Mouse (Mus musculus) embryonic facial prominence, embryonic 12.5 days (tissue): Measurements from ENCODE around the gene Gm36210. TPM values are rescaled to one million over a fixed set of nuclear protein-coding genes. Genes with fewer than 3 reads are reported as not detected.

Experiments
- ATAC-seq: fragments of 200-750 bp; cut with Nextera tagmentation; 2 replicates; pipeline ENCODE4 v1.8.0; 2017; ENCODE audit not compliant: insufficient number of reproducible peaks, insufficient read depth, low FRiP score, low TSS enrichment
- H3K27ac ChIP-seq: fragments of 300-500 bp; sonication (generic); 2 replicates; pipeline ENCODE4 v1.5.1; 2016; ENCODE audit warnings: mild to moderate bottlenecking
- H3K27me3 ChIP-seq: fragments of 300-500 bp; sonication (generic); 2 replicates; pipeline ENCODE4 v1.6.1; 2016; ENCODE audit warnings: mild to moderate bottlenecking, moderate library complexity
- H3K36me3 ChIP-seq: fragments of 300-500 bp; sonication (generic); 2 replicates; pipeline ENCODE4 v1.6.1; 2016; ENCODE audit warnings: mild to moderate bottlenecking
- H3K4me1 ChIP-seq: fragments of 300-500 bp; sonication (generic); 2 replicates; pipeline ENCODE4 v1.6.1; 2016
- H3K4me2 ChIP-seq: fragments of 300-500 bp; sonication (generic); replicated peaks from 2 replicates; pipeline ENCODE4 v1.6.1; 2016; ENCODE audit warnings: mild to moderate bottlenecking, moderate library complexity
- H3K4me3 ChIP-seq: fragments of 300-500 bp; sonication (generic); 2 replicates; pipeline ENCODE4 v1.5.1; 2016; ENCODE audit warnings: mild to moderate bottlenecking
- H3K9ac ChIP-seq: fragments of 300-500 bp; sonication (generic); 2 replicates; pipeline ENCODE4 v1.6.1; 2016; ENCODE audit warnings: mild to moderate bottlenecking, moderate library complexity
- H3K9me3 ChIP-seq: fragments of 300-500 bp; sonication (generic); 2 replicates; pipeline ENCODE4 v1.6.1; 2016; ENCODE audit warnings: mild to moderate bottlenecking, moderate library complexity
- WGBS: fragments of 180-500 bp; shearing (Covaris S2); methylation state at CpG from one replicate; pipeline ENCODE4 v1.1.7; 2016; 5-methylcytosine and 5-hydroxymethylcytosine counted together
- polyA plus RNA-seq: library from polyadenylated mRNA; unstranded; fragments of >200 nt; fragmentation: Nextera tagmentation; extraction: Ambion mirVana; gene quantifications from 2 replicates; pipeline ENCODE4 v1.2.1, GENCODE M21; 2016

Gene Gm36210
- polyA plus RNA-seq: not detected in 2 replicates

GRCm38 (mm10) chr7:4906466-4906950, at the start of gene Gm36210:
Gm36210 (minus strand) TSS chr7:4906516.
- Histone ChIP-seq H3K4me3 (no peak within 1 kb of the TSS), H3K27me3 (no peaks in the 10 kb centered on the region), H3K4me1 (no peaks in the 10 kb centered on the region), H3K27ac (no peak within 1 kb of the TSS), H3K9ac (no peak within 1 kb of the TSS), H3K9me3 (no peaks in the 10 kb centered on the region), H3K4me2 (no peak within 1 kb of the TSS), H3K36me3 (no peaks in the 10 kb centered on the region)
- WGBS: 60% methylated on average over 9 of the region's 10 CpGs
- no peak for ATAC-seq

DNA sequence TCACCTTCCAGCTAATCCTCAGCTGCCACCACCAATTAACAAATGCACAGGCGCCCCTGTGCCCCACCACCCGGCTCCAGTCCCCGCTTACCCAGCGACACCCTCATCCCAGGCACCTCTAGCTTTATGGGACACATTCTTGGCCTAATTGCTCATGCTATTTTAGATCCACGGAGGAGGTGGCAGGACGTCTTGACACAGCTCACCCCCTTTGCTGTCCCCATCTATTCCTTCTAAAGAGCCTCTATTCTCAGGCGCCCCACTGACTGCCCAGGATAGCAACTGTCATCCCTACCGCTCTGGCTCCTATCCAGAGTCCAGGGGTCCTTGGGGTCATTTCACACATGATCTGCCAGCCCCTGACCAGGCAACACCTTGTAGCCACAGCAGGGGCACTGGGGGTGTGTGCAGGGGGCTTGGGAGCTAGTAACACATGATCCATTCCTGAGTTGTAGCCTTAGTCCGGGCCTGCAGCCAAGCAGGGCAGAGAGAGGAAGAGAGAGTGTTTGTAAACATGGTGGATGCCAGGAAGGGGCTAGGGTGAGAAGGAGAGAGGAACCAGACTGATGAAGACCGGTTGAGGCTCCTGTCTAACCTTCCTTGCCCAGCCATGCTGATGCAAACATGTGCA, 47.6 kb upstream of the Gm36210 start:
- Histone ChIP-seq H3K36me3 (no peaks in the 10 kb centered on the region), H3K27ac (no peak overlapping the region), H3K27me3 (no peaks in the 10 kb centered on the region), H3K4me2 (no peak overlapping the region), H3K4me1 (no peaks in the 10 kb centered on the region), H3K4me3 (no peak overlapping the region), H3K9me3 (no peaks in the 10 kb centered on the region), H3K9ac (no peak overlapping the region)
- WGBS: 29% methylated on average over 10 of the region's 10 CpGs
- ATAC-seq: no peak

DNA sequence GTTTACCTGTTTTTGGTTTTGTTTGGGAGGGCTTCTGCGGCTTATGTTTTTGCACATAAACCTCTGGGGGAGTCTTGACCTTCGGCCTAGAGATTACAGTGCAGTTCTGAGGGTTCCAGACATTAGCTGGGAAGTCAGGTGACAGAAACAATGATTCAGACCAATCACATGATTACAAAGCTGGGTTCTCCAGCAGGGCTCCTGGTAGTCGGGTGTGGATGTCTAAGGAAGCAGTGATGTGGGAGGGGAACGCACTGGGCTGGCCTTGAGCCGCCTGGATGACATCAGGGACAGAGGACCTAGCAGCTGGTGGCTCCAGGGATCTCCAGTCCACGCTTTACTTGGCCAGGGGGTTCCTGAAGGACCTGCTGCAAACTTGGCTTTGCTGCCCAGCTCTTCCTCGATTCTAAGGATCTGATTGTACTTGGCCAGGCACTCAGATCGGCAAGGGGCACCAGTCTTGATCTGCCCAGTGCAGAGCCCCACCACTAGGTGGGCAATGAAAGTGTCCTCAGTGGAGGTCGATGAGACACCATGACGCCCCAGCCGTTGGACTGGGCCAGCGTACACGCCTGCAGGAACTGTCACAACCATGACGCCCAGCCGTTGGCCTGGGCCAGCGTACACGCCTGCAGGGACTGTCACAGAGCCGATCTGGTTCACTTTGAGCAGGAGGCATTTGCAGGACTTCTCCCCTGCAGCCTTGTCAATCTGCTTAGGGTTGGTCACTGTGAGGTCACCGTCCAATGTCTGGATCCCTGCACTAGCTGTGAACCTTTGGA, 44.4 kb upstream of the Gm36210 start:
- Histone ChIP-seq H3K9ac (no peak overlapping the region), H3K4me1 (peaks cover 3% of the 10 kb centered on the region; the same call in 1 of the 2 replicates), H3K4me3 (no peak overlapping the region), H3K36me3 (no peaks in the 10 kb centered on the region), H3K27ac (no peak overlapping the region), H3K9me3 (no peaks in the 10 kb centered on the region), H3K4me2 (no peak overlapping the region), H3K27me3 (no peaks in the 10 kb centered on the region)
- 83% methylated on average over 19 of the region's 19 CpGs for WGBS
- no peak for ATAC-seq

- Histone ChIP-seq H3K36me3 (no peaks in the 10 kb centered on the region), H3K27me3 (no peaks in the 10 kb centered on the region), H3K27ac (no peak overlapping the region), H3K4me1 (peaks cover 3% of the 10 kb centered on the region; the same call in 1 of the 2 replicates), H3K4me3 (no peak overlapping the region), H3K9me3 (no peaks in the 10 kb centered on the region), H3K4me2 (no peak overlapping the region), H3K9ac (no peak overlapping the region)
- ATAC-seq: no peak
- WGBS: 77% methylated on average over 6 of the region's 6 CpGs
These were observed 42.1 kb upstream of the Gm36210 start for GRCm38 (mm10) chr7:4948386-4948785.

GRCm38 (mm10) chr7:4947855-4948254, 41.5 kb upstream of the Gm36210 start:
- H3K9ac ChIP-seq: no peak overlapping the region
- H3K4me2 ChIP-seq: no peak overlapping the region
- H3K36me3 ChIP-seq: no peaks in the 10 kb centered on the region
- no peaks in the 10 kb centered on the region for H3K27me3 ChIP-seq
- H3K4me3 ChIP-seq: no peak overlapping the region
- H3K9me3 ChIP-seq: no peaks in the 10 kb centered on the region
- H3K4me1 ChIP-seq: peaks cover 3% of the 10 kb centered on the region; the same call in 1 of the 2 replicates
- WGBS: 15% methylated on average over 2 of the region's 2 CpGs
- no peak for ATAC-seq
- H3K27ac ChIP-seq: no peak overlapping the region

DNA sequence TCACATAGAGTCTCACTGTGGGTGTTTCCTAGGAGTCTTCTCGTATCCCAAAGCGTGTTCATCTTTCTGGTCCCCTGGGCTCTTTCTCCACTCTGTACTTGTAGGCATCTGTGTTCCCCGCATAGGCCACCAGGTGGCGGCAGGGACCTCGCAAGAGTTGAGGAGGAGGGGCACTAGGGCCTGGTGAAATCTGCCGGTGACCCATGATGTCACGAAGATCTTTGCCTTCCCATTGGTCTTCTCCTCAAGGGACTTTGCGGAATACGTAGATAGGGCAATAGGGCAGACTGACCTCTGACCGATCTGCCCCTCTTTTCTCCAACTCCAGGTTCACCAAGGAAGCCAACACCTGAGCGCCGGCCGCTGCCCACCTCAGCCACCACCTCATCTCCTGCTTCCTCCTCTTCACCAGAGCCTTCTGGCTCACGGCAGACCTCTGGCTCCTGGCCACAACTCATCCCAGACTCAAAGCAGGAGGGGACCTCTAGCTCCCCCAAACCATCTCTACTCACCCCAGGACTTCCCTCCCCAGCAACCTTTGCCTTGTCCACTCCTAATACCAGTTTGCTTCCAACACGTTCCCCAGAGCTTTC, 37.0 kb upstream of the Gm36210 start:
- Histone ChIP-seq H3K27ac (no peak overlapping the region), H3K27me3 (no peaks in the 10 kb centered on the region), H3K4me3 (peak overlapping the region; percentile 23), H3K9me3 (no peaks in the 10 kb centered on the region), H3K9ac (0 out of 2 replicates have a peak overlapping the region, but pooled peaks have one; percentile 19), H3K4me2 (peak overlapping the region; percentile 39), H3K36me3 (no peaks in the 10 kb centered on the region), H3K4me1 (peaks cover 3% of the 10 kb centered on the region; the same call in 1 of the 2 replicates)
- ATAC-seq: no peak
- 22% methylated on average over 15 of the region's 15 CpGs for WGBS

- WGBS: 58% methylated on average over 5 of the region's 5 CpGs
- no peaks in the 10 kb centered on the region for H3K36me3 ChIP-seq
- H3K9ac ChIP-seq: no peak overlapping the region
- H3K9me3 ChIP-seq: no peaks in the 10 kb centered on the region
- H3K4me2 ChIP-seq: no peak overlapping the region
- no peak for ATAC-seq
- H3K27ac ChIP-seq: no peak overlapping the region
- H3K27me3 ChIP-seq: no peaks in the 10 kb centered on the region
- H3K4me3 ChIP-seq: no peak overlapping the region
- H3K4me1 ChIP-seq: peaks cover 1% of the 10 kb centered on the region; the same call in 1 of the 2 replicates
These were observed 36.4 kb upstream of the Gm36210 start for GRCm38 (mm10) chr7:4942673-4943072.

DNA sequence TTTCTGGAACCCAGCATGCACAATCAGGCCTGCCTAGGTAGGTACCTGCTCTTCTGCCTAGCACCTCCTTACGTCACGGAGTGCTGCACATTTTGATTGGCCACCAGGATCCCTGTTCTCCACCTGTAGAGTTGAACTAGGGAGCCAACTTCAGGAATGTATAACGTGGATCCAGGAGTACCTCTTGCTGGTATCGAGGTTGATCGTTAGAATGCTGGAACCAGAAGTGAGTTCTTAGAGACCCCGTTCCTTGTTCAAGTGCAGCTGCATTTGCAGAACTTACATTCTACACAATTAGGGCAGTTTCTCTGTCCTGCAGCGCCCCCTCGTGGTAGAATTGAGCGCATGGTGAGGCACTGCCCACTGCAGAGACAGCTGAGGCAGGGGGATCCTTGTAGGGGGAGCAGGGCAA, 33.8 kb upstream of the Gm36210 start:
- no peak for ATAC-seq

GRCm38 (mm10) chr7:4938456-4938855, 32.1 kb upstream of the Gm36210 start:
- Histone ChIP-seq H3K4me1 (no peaks in the 10 kb centered on the region), H3K27me3 (no peaks in the 10 kb centered on the region), H3K4me2 (no peak overlapping the region), H3K27ac (no peak overlapping the region), H3K4me3 (no peak overlapping the region), H3K36me3 (no peaks in the 10 kb centered on the region), H3K9ac (no peak overlapping the region), H3K9me3 (peaks cover 7% of the 10 kb centered on the region; the same call in 1 of the 2 replicates)
- no peak for ATAC-seq
- 38% methylated on average over 2 of the region's 2 CpGs for WGBS

More for the DNA sequence above, 33.8 kb upstream of the Gm36210 start:
- Histone ChIP-seq H3K4me2 (no peak overlapping the region), H3K9ac (no peak overlapping the region), H3K9me3 (no peaks in the 10 kb centered on the region), H3K27ac (no peak overlapping the region), H3K27me3 (no peaks in the 10 kb centered on the region), H3K4me3 (no peak overlapping the region), H3K4me1 (no peaks in the 10 kb centered on the region), H3K36me3 (no peaks in the 10 kb centered on the region)
- 22% methylated on average over 9 of the region's 9 CpGs for WGBS

- no peaks in the 10 kb centered on the region for H3K4me1 ChIP-seq
- no peak overlapping the region for H3K4me3 ChIP-seq
- H3K4me2 ChIP-seq: no peak overlapping the region
- peaks cover 7% of the 10 kb centered on the region; the same call in 1 of the 2 replicates for H3K9me3 ChIP-seq
- H3K9ac ChIP-seq: no peak overlapping the region
- H3K36me3 ChIP-seq: no peaks in the 10 kb centered on the region
- no peak for ATAC-seq
- no peak overlapping the region for H3K27ac ChIP-seq
- H3K27me3 ChIP-seq: no peaks in the 10 kb centered on the region
- WGBS: 71% methylated on average over 10 of the region's 11 CpGs
These were observed 31.1 kb upstream of the Gm36210 start for GRCm38 (mm10) chr7:4937392-4937791.

GRCm38 (mm10) chr7:4936832-4937231, 30.5 kb upstream of the Gm36210 start:
- 75% methylated on average over 10 of the region's 10 CpGs for WGBS
- H3K4me2 ChIP-seq: no peak overlapping the region

More at GRCm38 (mm10) chr7:4936832-4937231, 30.5 kb upstream of the Gm36210 start:
- ATAC-seq: no peak
- H3K4me3 ChIP-seq: no peak overlapping the region
- no peaks in the 10 kb centered on the region for H3K4me1 ChIP-seq
- H3K27me3 ChIP-seq: no peaks in the 10 kb centered on the region
- H3K9me3 ChIP-seq: peaks cover 7% of the 10 kb centered on the region; the same call in 1 of the 2 replicates
- no peak overlapping the region for H3K9ac ChIP-seq
- no peaks in the 10 kb centered on the region for H3K36me3 ChIP-seq
- no peak overlapping the region for H3K27ac ChIP-seq
